Mouse (Mus musculus): ENCODE measurements at regions not wholly inside any gene's neighbourhood (a gene's known extent, or its start where the extent isn't known, plus 50 kb on each side); places are given as distances from the start of the nearest gene placed in this dataset.
A peak's percentile ranks its signal among the peaks of the same experiment; 100 is the strongest.
"Not testable (repeated sequence)": the region's sequence is repeated elsewhere in the genome, so short reads cannot be mapped to it uniquely, and the experiment has no call there.

- Histone ChIP-seq H3K27ac (ENCODE audit: low read length) (no peak overlapping the region), H3K4me3 (ENCODE audit: low read length) (no peak overlapping the region), H3K4me2 (ENCODE audit: low read depth, low read length) (no peak overlapping the region), H3K27me3 (replicated peaks; ENCODE audit: control insufficient read depth, insufficient read depth, low read length) (no peaks in the 10 kb centered on the region), H3K9ac (ENCODE audit: low read depth, low read length) (no peak overlapping the region), H3K4me1 (ENCODE audit: control insufficient read depth, insufficient read depth, low read length) (no peaks in the 10 kb centered on the region), H3K36me3 (ENCODE audit: control insufficient read depth, insufficient read depth, low read length) (no peaks in the 10 kb centered on the region), H3K9me3 (ENCODE audit: control insufficient read depth, low read length) (no peaks in the 10 kb centered on the region)
- peak; percentile 80 for ATAC-seq
- 24% methylated on average over 6 of the region's 6 CpGs for WGBS
Observed at GRCm38 (mm10) chr10:15759983-15760723, 1042.1 kb upstream of the Gje1 start.

GRCm38 (mm10) chr10:15759576-15759975 lies 1041.6 kb upstream of the Gje1 start:
- H3K9ac ChIP-seq (ENCODE audit: low read depth, low read length): no peak overlapping the region
- 43% methylated on average over 3 of the region's 3 CpGs for WGBS
- no peak overlapping the region for H3K27ac ChIP-seq (ENCODE audit: low read length)
- H3K4me3 ChIP-seq (ENCODE audit: low read length): no peak overlapping the region
- no peak overlapping the region for H3K4me2 ChIP-seq (ENCODE audit: low read depth, low read length)
- no peaks in the 10 kb centered on the region for H3K27me3 ChIP-seq (replicated peaks; ENCODE audit: control insufficient read depth, insufficient read depth, low read length)
- no peaks in the 10 kb centered on the region for H3K9me3 ChIP-seq (ENCODE audit: control insufficient read depth, low read length)
- no peak for ATAC-seq
- H3K4me1 ChIP-seq (ENCODE audit: control insufficient read depth, insufficient read depth, low read length): no peaks in the 10 kb centered on the region
- no peaks in the 10 kb centered on the region for H3K36me3 ChIP-seq (ENCODE audit: control insufficient read depth, insufficient read depth, low read length)

GRCm38 (mm10) chr10:15757503-15757902 lies 1039.5 kb upstream of the Gje1 start:
- Histone ChIP-seq H3K4me3 (ENCODE audit: low read length) (no peak overlapping the region), H3K27ac (ENCODE audit: low read length) (no peak overlapping the region), H3K27me3 (replicated peaks; ENCODE audit: control insufficient read depth, insufficient read depth, low read length) (no peaks in the 10 kb centered on the region), H3K9ac (ENCODE audit: low read depth, low read length) (no peak overlapping the region), H3K9me3 (ENCODE audit: control insufficient read depth, low read length) (no peaks in the 10 kb centered on the region), H3K4me1 (ENCODE audit: control insufficient read depth, insufficient read depth, low read length) (no peaks in the 10 kb centered on the region), H3K4me2 (ENCODE audit: low read depth, low read length) (no peak overlapping the region), H3K36me3 (ENCODE audit: control insufficient read depth, insufficient read depth, low read length) (no peaks in the 10 kb centered on the region)
- no peak for ATAC-seq
- 50% methylated on average over 1 of the region's 1 CpGs for WGBS

GRCm38 (mm10) chr10:15746866-15747265 lies 1028.9 kb upstream of the Gje1 start:
- Histone ChIP-seq H3K27me3 (replicated peaks; ENCODE audit: control insufficient read depth, insufficient read depth, low read length) (no peaks in the 10 kb centered on the region), H3K9me3 (ENCODE audit: control insufficient read depth, low read length) (no peaks in the 10 kb centered on the region), H3K9ac (ENCODE audit: low read depth, low read length) (no peak overlapping the region), H3K4me2 (ENCODE audit: low read depth, low read length) (no peak overlapping the region), H3K36me3 (ENCODE audit: control insufficient read depth, insufficient read depth, low read length) (no peaks in the 10 kb centered on the region), H3K4me3 (ENCODE audit: low read length) (no peak overlapping the region), H3K4me1 (ENCODE audit: control insufficient read depth, insufficient read depth, low read length) (no peaks in the 10 kb centered on the region), H3K27ac (ENCODE audit: low read length) (no peak overlapping the region)
- ATAC-seq: no peak
- WGBS: 81% methylated on average over 1 of the region's 1 CpGs

GRCm38 (mm10) chr10:15738630-15739029 lies 1020.6 kb upstream of the Gje1 start:
- H3K9ac ChIP-seq (ENCODE audit: low read depth, low read length): no peak overlapping the region
- H3K4me2 ChIP-seq (ENCODE audit: low read depth, low read length): no peak overlapping the region
- no peaks in the 10 kb centered on the region for H3K36me3 ChIP-seq (ENCODE audit: control insufficient read depth, insufficient read depth, low read length)
- H3K9me3 ChIP-seq (ENCODE audit: control insufficient read depth, low read length): no peaks in the 10 kb centered on the region
- no peaks in the 10 kb centered on the region for H3K4me1 ChIP-seq (ENCODE audit: control insufficient read depth, insufficient read depth, low read length)
- no peak overlapping the region for H3K27ac ChIP-seq (ENCODE audit: low read length)
- WGBS: 78% methylated on average over 3 of the region's 3 CpGs
- no peak overlapping the region for H3K4me3 ChIP-seq (ENCODE audit: low read length)
- H3K27me3 ChIP-seq (replicated peaks; ENCODE audit: control insufficient read depth, insufficient read depth, low read length): no peaks in the 10 kb centered on the region
- ATAC-seq: no peak

- no peak overlapping the region for H3K9ac ChIP-seq (ENCODE audit: low read depth, low read length)
- H3K4me2 ChIP-seq (ENCODE audit: low read depth, low read length): no peak overlapping the region
- no peaks in the 10 kb centered on the region for H3K4me1 ChIP-seq (ENCODE audit: control insufficient read depth, insufficient read depth, low read length)
- no peaks in the 10 kb centered on the region for H3K36me3 ChIP-seq (ENCODE audit: control insufficient read depth, insufficient read depth, low read length)
- no peak overlapping the region for H3K27ac ChIP-seq (ENCODE audit: low read length)
- H3K9me3 ChIP-seq (ENCODE audit: control insufficient read depth, low read length): no peaks in the 10 kb centered on the region
- no peak for ATAC-seq
- 86% methylated on average over 1 of the region's 1 CpGs for WGBS
- no peak overlapping the region for H3K4me3 ChIP-seq (ENCODE audit: low read length)
- H3K27me3 ChIP-seq (replicated peaks; ENCODE audit: control insufficient read depth, insufficient read depth, low read length): no peaks in the 10 kb centered on the region
Observed at GRCm38 (mm10) chr10:15731318-15731717, 1013.3 kb upstream of the Gje1 start.

- Histone ChIP-seq H3K36me3 (ENCODE audit: control insufficient read depth, insufficient read depth, low read length) (no peaks in the 10 kb centered on the region), H3K9me3 (ENCODE audit: control insufficient read depth, low read length) (no peaks in the 10 kb centered on the region), H3K27me3 (replicated peaks; ENCODE audit: control insufficient read depth, insufficient read depth, low read length) (no peaks in the 10 kb centered on the region), H3K4me1 (ENCODE audit: control insufficient read depth, insufficient read depth, low read length) (no peaks in the 10 kb centered on the region), H3K27ac (ENCODE audit: low read length) (no peak overlapping the region), H3K4me2 (ENCODE audit: low read depth, low read length) (no peak overlapping the region), H3K4me3 (ENCODE audit: low read length) (no peak overlapping the region), H3K9ac (ENCODE audit: low read depth, low read length) (no peak overlapping the region)
- 94% methylated on average over 2 of the region's 2 CpGs for WGBS
- ATAC-seq: no peak
Observed at GRCm38 (mm10) chr10:15697946-15698345, 979.9 kb upstream of the Gje1 start.

- no peaks in the 10 kb centered on the region for H3K27me3 ChIP-seq (replicated peaks; ENCODE audit: control insufficient read depth, insufficient read depth, low read length)
- H3K4me2 ChIP-seq (ENCODE audit: low read depth, low read length): no peak overlapping the region
- H3K36me3 ChIP-seq (ENCODE audit: control insufficient read depth, insufficient read depth, low read length): no peaks in the 10 kb centered on the region
- no peaks in the 10 kb centered on the region for H3K4me1 ChIP-seq (ENCODE audit: control insufficient read depth, insufficient read depth, low read length)
- 89% methylated on average over 1 of the region's 1 CpGs for WGBS
- H3K9ac ChIP-seq (ENCODE audit: low read depth, low read length): no peak overlapping the region
- no peak overlapping the region for H3K4me3 ChIP-seq (ENCODE audit: low read length)
- no peak for ATAC-seq
- H3K27ac ChIP-seq (ENCODE audit: low read length): no peak overlapping the region
- no peaks in the 10 kb centered on the region for H3K9me3 ChIP-seq (ENCODE audit: control insufficient read depth, low read length)
Observed at GRCm38 (mm10) chr10:15697050-15697449, 979.0 kb upstream of the Gje1 start.

- not testable (repeated sequence) for H3K27me3 ChIP-seq (replicated peaks; ENCODE audit: control insufficient read depth, insufficient read depth, low read length); H3K4me1 ChIP-seq (ENCODE audit: control insufficient read depth, insufficient read depth, low read length); H3K4me2 ChIP-seq (ENCODE audit: low read depth, low read length); H3K36me3 ChIP-seq (ENCODE audit: control insufficient read depth, insufficient read depth, low read length); H3K9ac ChIP-seq (ENCODE audit: low read depth, low read length); ATAC-seq; H3K4me3 ChIP-seq (ENCODE audit: low read length); H3K27ac ChIP-seq (ENCODE audit: low read length); H3K9me3 ChIP-seq (ENCODE audit: control insufficient read depth, low read length)
- 80% methylated on average over 1 of the region's 1 CpGs for WGBS
Observed at GRCm38 (mm10) chr10:15671638-15672037, 953.6 kb upstream of the Gje1 start.
